Comparison of ENCODE assay signal across 9 mouse cellular contexts in the genomic region with DNA sequence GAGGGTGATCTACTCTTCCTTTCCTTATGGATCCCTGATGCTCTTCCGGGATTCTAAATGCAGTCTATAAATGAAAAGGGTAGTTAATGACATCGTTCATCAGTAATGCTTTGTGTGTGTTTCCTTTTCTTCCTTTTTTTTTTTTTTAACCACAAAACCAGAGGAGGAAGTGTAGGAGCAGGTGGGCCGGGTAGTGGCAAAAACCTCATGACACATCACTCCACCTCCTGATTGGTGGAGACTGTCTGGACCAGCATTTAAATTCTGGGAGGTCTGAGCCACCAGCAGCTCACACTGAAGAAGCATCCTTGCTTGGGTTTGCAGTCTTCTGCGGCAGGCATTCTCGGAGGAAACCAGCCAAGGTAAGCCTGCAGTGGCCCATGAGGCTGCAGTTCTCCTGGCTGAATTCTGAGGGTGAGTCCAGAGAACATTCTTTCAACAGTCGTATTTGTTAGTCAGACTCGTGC. TPM values are rescaled to one million over a fixed set of nuclear protein-coding genes. Genes with fewer than 3 reads are reported as not detected.
DNase-seq lines count a peak whose midpoint lies in the region; ATAC-seq and TF ChIP-seq lines count a peak whose summit lies in the region.
"Had no signal": no experiment of that assay in that cellular context is flagged by ENCODE, and none has a peak within 500 bp of the region (broad histone marks: within the 10 kb centered on the region; RNA-seq: fewer than 3 reads in every experiment).

A gene (plus strand): TSS at position 284 of the 467 bp plus-strand sequence.

- no peak for TF ChIP-seq CTCF in MEL (IDR thresholded peaks at IDR 0.05 in 2 of 3, conservative IDR thresholded peaks at IDR 0.05 in 1 of 3; ENCODE audit: control insufficient read depth in 1 of 3, insufficient read depth in 1 of 3, low read depth in 2 of 3, low read length in 3 of 3, poor library complexity in 1 of 3, severe bottlenecking in 1 of 3)

- TF ChIP-seq POLR2A in MEL (IDR thresholded peaks at IDR 0.05; ENCODE audit: control insufficient read depth in 1 of 2, insufficient read depth in 1 of 2, low read depth in 1 of 2, low read length in 2 of 2, poor library complexity in 1 of 2): no peak

- DNase-seq in hindbrain, embryonic 11.5 days (ENCODE audit: low spot score): no peak
- no peak for DNase-seq in hindbrain, embryonic 14.5 days (ENCODE audit: low spot score)
- peak; percentile 54 for DNase-seq in MEL (ENCODE audit: low read depth, low spot score)
- DNase-seq in yolk sac, embryonic 10.5 days (ENCODE audit: low spot score): no peak
- no peak for DNase-seq in layer of hippocampus, postnatal 14 days (ENCODE audit: low spot score in 2 of 2)
- DNase-seq in gastrocnemius, postnatal 25 days: no peak
- DNase-seq: thymus, postnatal 25 days had no signal

- H3K79me2 ChIP-seq in MEL (ENCODE audit: control insufficient read depth, insufficient read depth, low read length, poor library complexity): no peaks in the 10 kb centered on the region

- no peak for TF ChIP-seq RAD21 in MEL (IDR thresholded peaks at IDR 0.05; ENCODE audit: low read depth, low read length)

- ATAC-seq in hindbrain, embryonic 11.5 days (ENCODE audit: low FRiP score): no peak
- ATAC-seq in hindbrain, embryonic 14.5 days (ENCODE audit: low FRiP score): no peak
- no peak for ATAC-seq in hindbrain, embryonic 12.5 days (ENCODE audit: low FRiP score)

- no peak within 1 kb of the TSS for H3K4me3 ChIP-seq in hindbrain, embryonic 11.5 days (ENCODE audit: low read depth, low read length)
- no peak within 1 kb of the TSS for H3K4me3 ChIP-seq in hindbrain, embryonic 14.5 days (replicated peaks; ENCODE audit: low read length)
- no peak within 1 kb of the TSS for H3K4me3 ChIP-seq in MEL (ENCODE audit: control insufficient read depth in 1 of 2, insufficient read depth in 1 of 2, low read depth in 2 of 2, low read length in 2 of 2)
- H3K4me3 ChIP-seq in hindbrain, embryonic 12.5 days: no peak within 1 kb of the TSS
- H3K4me3 ChIP-seq in megakaryocyte, embryonic 14.5 days (replicated peaks): peak within 1 kb of the TSS; percentile 81

- no peak within 1 kb of the TSS for H3K27ac ChIP-seq in hindbrain, embryonic 11.5 days (ENCODE audit: low read depth, low read length)
- H3K27ac ChIP-seq in hindbrain, embryonic 14.5 days: no peak within 1 kb of the TSS
- no peak within 1 kb of the TSS for H3K27ac ChIP-seq in MEL (ENCODE audit: control insufficient read depth, low read depth, low read length)
- no peak within 1 kb of the TSS for H3K27ac ChIP-seq in hindbrain, embryonic 12.5 days

- no peaks in the 10 kb centered on the region for H3K9me3 ChIP-seq in hindbrain, embryonic 11.5 days (ENCODE audit: control insufficient read depth, low read length)
- no peaks in the 10 kb centered on the region for H3K9me3 ChIP-seq in hindbrain, embryonic 14.5 days (ENCODE audit: control insufficient read depth, low read length)
- H3K9me3 ChIP-seq in MEL (replicated peaks; ENCODE audit: insufficient read depth, low read length): no peaks in the 10 kb centered on the region
- H3K9me3 ChIP-seq in hindbrain, embryonic 12.5 days (replicated peaks): no peaks in the 10 kb centered on the region
- no peaks in the 10 kb centered on the region for H3K9me3 ChIP-seq in megakaryocyte, embryonic 14.5 days

- no peak within 1 kb of the TSS for H3K4me2 ChIP-seq in hindbrain, embryonic 11.5 days (replicated peaks; ENCODE audit: low read depth, low read length)
- no peak within 1 kb of the TSS for H3K4me2 ChIP-seq in hindbrain, embryonic 14.5 days (replicated peaks)
- H3K4me2 ChIP-seq in hindbrain, embryonic 12.5 days (replicated peaks): no peak within 1 kb of the TSS

- 75% methylated on average over 7 of the region's 7 CpGs for WGBS in hindbrain, embryonic 11.5 days
- whole genome bisulfite sequencing in hindbrain, embryonic 14.5 days: 75% methylated on average over 7 of the region's 7 CpGs
- WGBS in hindbrain, embryonic 12.5 days: 73% methylated on average over 7 of the region's 7 CpGs

- H3K27me3 ChIP-seq in hindbrain, embryonic 11.5 days (ENCODE audit: control insufficient read depth, insufficient read depth, low read length): no peaks in the 10 kb centered on the region
- no peaks in the 10 kb centered on the region for H3K27me3 ChIP-seq in hindbrain, embryonic 14.5 days (ENCODE audit: control insufficient read depth, insufficient read depth, low read length)
- no peaks in the 10 kb centered on the region for H3K27me3 ChIP-seq in MEL (ENCODE audit: control insufficient read depth in 1 of 2, insufficient read depth in 2 of 2, low read length in 2 of 2)
- H3K27me3 ChIP-seq in hindbrain, embryonic 12.5 days: peaks cover 4% of the 10 kb centered on the region; the same call in 1 of the 2 replicates
- no peaks in the 10 kb centered on the region for H3K27me3 ChIP-seq in megakaryocyte, embryonic 14.5 days (replicated peaks)

- H3K9ac ChIP-seq in hindbrain, embryonic 11.5 days (ENCODE audit: low read depth, low read length): no peak within 1 kb of the TSS
- H3K9ac ChIP-seq in hindbrain, embryonic 14.5 days: no peak within 1 kb of the TSS
- no peak within 1 kb of the TSS for H3K9ac ChIP-seq in MEL (ENCODE audit: control insufficient read depth, low read depth, low read length, poor library complexity, severe bottlenecking)
- no peak within 1 kb of the TSS for H3K9ac ChIP-seq in hindbrain, embryonic 12.5 days

- H3K36me3 ChIP-seq in hindbrain, embryonic 11.5 days (ENCODE audit: control insufficient read depth, insufficient read depth, low read length): no peaks in the 10 kb centered on the region
- H3K36me3 ChIP-seq in hindbrain, embryonic 14.5 days (replicated peaks; ENCODE audit: control insufficient read depth, insufficient read depth): no peaks in the 10 kb centered on the region
- no peaks in the 10 kb centered on the region for H3K36me3 ChIP-seq in MEL (ENCODE audit: control insufficient read depth in 1 of 2, insufficient read depth in 2 of 2, low read length in 2 of 2)
- H3K36me3 ChIP-seq in hindbrain, embryonic 12.5 days: no peaks in the 10 kb centered on the region
- no peaks in the 10 kb centered on the region for H3K36me3 ChIP-seq in megakaryocyte, embryonic 14.5 days (replicated peaks; ENCODE audit: low read length)

- H3K4me1 ChIP-seq in hindbrain, embryonic 11.5 days (replicated peaks; ENCODE audit: control insufficient read depth, insufficient read depth, low read length): no peaks in the 10 kb centered on the region
- no peaks in the 10 kb centered on the region for H3K4me1 ChIP-seq in hindbrain, embryonic 14.5 days (replicated peaks; ENCODE audit: control insufficient read depth, insufficient read depth, low read length)
- no peaks in the 10 kb centered on the region for H3K4me1 ChIP-seq in MEL (ENCODE audit: control insufficient read depth in 1 of 2, insufficient read depth in 2 of 2, low read length in 2 of 2)
- H3K4me1 ChIP-seq in hindbrain, embryonic 12.5 days: no peaks in the 10 kb centered on the region
- peaks cover 37% of the 10 kb centered on the region for H3K4me1 ChIP-seq in megakaryocyte, embryonic 14.5 days

- no peak; a peak in 1 of 4 replicates for TF ChIP-seq EP300 in MEL (IDR thresholded peaks at IDR 0.05; ENCODE audit: low read depth in 1 of 2, low read length in 2 of 2)

TF ChIP-seq in MEL, 35 proteins besides CTCF, POLR2A, EP300 and RAD21:
- TF ChIP-seq ETS1 (IDR thresholded peaks at IDR 0.05; ENCODE audit: low read depth, low read length) (peak; percentile 43; the same call in 1 of the 2 replicates), USF1 (IDR thresholded peaks at IDR 0.05; ENCODE audit: low read depth, low read length) (peak; percentile 43), BHLHE40 (IDR thresholded peaks at IDR 0.05; ENCODE audit: borderline replicate concordance, low read depth, low read length) (no peak), ZNF384 (IDR thresholded peaks at IDR 0.05; ENCODE audit: low read depth, low read length) (peak; percentile 89), JUND (IDR thresholded peaks at IDR 0.05; ENCODE audit: low read depth, low read length) (no peak), TCF12 (IDR thresholded peaks at IDR 0.05; ENCODE audit: low read depth, low read length) (no peak)
TF ChIP-seq in MEL: peak in this region for 3.

RNA-seq across cellular contexts. Expression of the gene that starts here (rescaled TPM):
- 19.4 and 19.5 TPM in 2 replicates for polyA plus RNA-seq in hindbrain, embryonic 11.5 days (2014; fragmentation: Nextera tagmentation; extraction: Ambion mirVana)
- polyA plus RNA-seq in hindbrain, embryonic 14.5 days (2014; fragmentation: Nextera tagmentation; extraction: Ambion mirVana): 7.4 and 12.4 TPM in 2 replicates
- 0.77 and 2.2 TPM in 2 replicates for total RNA-seq in MEL (2012; rRNA removed)
- under 1 TPM in 1 of 2 experiments, not detected in 1; 0.35 TPM for polyA plus RNA-seq in MEL (2012; ENCODE audit: insufficient read depth in 1 of 2, insufficient read length in 2 of 2, low read depth in 1 of 2, low replicate concordance in 2 of 2, missing spikeins in 1 of 2)
- polyA plus RNA-seq in hindbrain, embryonic 12.5 days (2016; fragmentation: Nextera tagmentation; extraction: Ambion mirVana): 34.9 and 36.0 TPM in 2 replicates
- polyA plus RNA-seq in megakaryocyte, embryonic 14.5 days (2012; ENCODE audit: insufficient read depth, low replicate concordance): 5.8 TPM in 1 of 2 replicates, not detected in the other
- total RNA-seq in layer of hippocampus, postnatal 14 days (2021): 1 to 10 TPM; 1.8 to 2.4 TPM
- 1 to 10 TPM; 2.6 to 3.3 TPM for total RNA-seq in gastrocnemius, postnatal 25 days (2021)
